Mouse (Mus musculus) embryonic fibroblast, embryonic 13.5 days (primary cell): ENCODE measurements around the gene Rab42. TPM values are rescaled to one million over a fixed set of nuclear protein-coding genes. Genes with fewer than 3 reads are reported as not detected.
A peak's percentile ranks its signal among the peaks of the same experiment; 100 is the strongest.

Source experiments
- H3K27ac ChIP-seq: 2 replicates; pipeline ENCODE4 v1.5.1; 2012; ENCODE audit warnings: low read length, control low read depth, inconsistent platforms; ENCODE audit not compliant: insufficient read depth
- H3K4me1 ChIP-seq: 2 replicates; pipeline ENCODE4 v1.6.1; 2011; ENCODE audit warnings: low read length; ENCODE audit not compliant: control insufficient read depth, insufficient read depth
- H3K4me3 ChIP-seq: 2 replicates; pipeline ENCODE4 v1.5.1; 2011; ENCODE audit warnings: mild to moderate bottlenecking, control low read depth, low read length; ENCODE audit not compliant: insufficient read depth
- CTCF ChIP-seq: IDR thresholded peaks from 2 replicates; pipeline ENCODE4 v1.5.1; 2011; ENCODE audit warnings: mild to moderate bottlenecking, control low read depth, low read length, moderate library complexity, borderline replicate concordance; ENCODE audit not compliant: insufficient read depth
- POLR2A ChIP-seq: IDR thresholded peaks from 2 replicates; pipeline ENCODE4 v1.6.1; 2011; ENCODE audit warnings: low read depth, mild to moderate bottlenecking, control low read depth, low read length, moderate library complexity
- polyA plus RNA-seq: library from polyadenylated mRNA; stranded (reverse); fragments of >200 nt; gene quantifications from 2 replicates; pipeline ENCODE4 v1.2.4, GENCODE M21; 2011; ENCODE audit warnings: low read depth; ENCODE audit not compliant: missing spikeins, insufficient read length

Rab42 gene
- polyA plus RNA-seq, 1 experiment, result not detected

GRCm38 (mm10) chr4:132274156-132274862 is 28.9 kb downstream of the Rab42 start, which contains the start of gene Taf12:
Gene Taf12, plus strand, starts transcription at chr4:132274375.
- Histone ChIP-seq H3K4me1 (no peaks in the 10 kb centered on the region), H3K4me3 (peak within 1 kb of the TSS; percentile 86), H3K27ac (peak within 1 kb of the TSS; percentile 85)
- TF ChIP-seq CTCF, result no peak
- peak; percentile 100 for TF ChIP-seq POLR2A

GRCm38 (mm10) chr4:132273166-132273565 is 30.0 kb downstream of the Rab42 start:
- Histone ChIP-seq H3K4me1 (no peaks in the 10 kb centered on the region), H3K4me3 (no peak overlapping the region), H3K27ac (no peak overlapping the region)
- TF ChIP-seq CTCF, result no peak
- no peak; the same call in 1 of the 2 replicates for TF ChIP-seq POLR2A

GRCm38 (mm10) chr4:132269740-132270560 is 33.2 kb downstream of the Rab42 start:
- no peak overlapping the region for H3K4me3 ChIP-seq
- peak overlapping the region; percentile 97 for H3K27ac ChIP-seq
- peak; percentile 89 for TF ChIP-seq POLR2A
- TF ChIP-seq CTCF, result peak; percentile 21; the same call in 1 of the 2 replicates

GRCm38 (mm10) chr4:132268871-132269739 is 34.1 kb downstream of the Rab42 start:
- no peak overlapping the region for H3K4me3 ChIP-seq
- no peak overlapping the region for H3K27ac ChIP-seq
- 0 out of 2 replicates have a peak, but pooled peaks have one; percentile 34 for TF ChIP-seq POLR2A
- no peak for TF ChIP-seq CTCF
- H3K4me1 ChIP-seq, result no peaks in the 10 kb centered on the region

More at GRCm38 (mm10) chr4:132269740-132270560, 33.2 kb downstream of the Rab42 start:
- H3K4me1 ChIP-seq, result no peaks in the 10 kb centered on the region

- Histone ChIP-seq H3K4me3 (no peak overlapping the region), H3K27ac (no peak overlapping the region), H3K4me1 (no peaks in the 10 kb centered on the region)
- no peak for TF ChIP-seq CTCF
- TF ChIP-seq POLR2A, result no peak
These were observed 36.3 kb downstream of the Rab42 start for GRCm38 (mm10) chr4:132266835-132267349.

- no peaks in the 10 kb centered on the region for H3K4me1 ChIP-seq
- no peak overlapping the region for H3K27ac ChIP-seq
- TF ChIP-seq CTCF (no peak), POLR2A (no peak)
- no peak overlapping the region for H3K4me3 ChIP-seq
These were observed 39.9 kb downstream of the Rab42 start for GRCm38 (mm10) chr4:132263313-132263712.

- no peak overlapping the region for H3K27ac ChIP-seq
- TF ChIP-seq CTCF (no peak), POLR2A (no peak)
- H3K4me3 ChIP-seq, result no peak overlapping the region
- no peaks in the 10 kb centered on the region for H3K4me1 ChIP-seq
These were observed 40.9 kb downstream of the Rab42 start for GRCm38 (mm10) chr4:132262358-132262616.

GRCm38 (mm10) chr4:132261514-132262357 is 41.4 kb downstream of the Rab42 start, which contains the start of gene Gmeb1:
Gene Gmeb1, minus strand, starts transcription at chr4:132261602.
- H3K4me3 ChIP-seq, result peak within 1 kb of the TSS; percentile 97
- TF ChIP-seq CTCF, result no peak
- TF ChIP-seq POLR2A, result peak; percentile 57
- H3K27ac ChIP-seq, result peak within 1 kb of the TSS; percentile 94
- H3K4me1 ChIP-seq, result no peaks in the 10 kb centered on the region
